Mouse (Mus musculus) thymus, adult 2 months (tissue): ENCODE results near the gene Eif5.
"Not testable (repeated sequence)": the region's sequence is repeated elsewhere in the genome, so short reads cannot be mapped to it uniquely, and the experiment has no call there.

Experiments used
- CTCF ChIP-seq: fragments of 200-500 bp; IDR thresholded peaks from 2 replicates; pipeline ENCODE4 v1.5.1; 2012; ENCODE audit warnings: mild to moderate bottlenecking, control low read depth, low read length, moderate library complexity, borderline replicate concordance; ENCODE audit not compliant: control insufficient read depth, poor library complexity, insufficient read depth; ENCODE audit errors: extremely low read depth
- POLR2A ChIP-seq: fragments of 200-500 bp; IDR thresholded peaks from 2 replicates; pipeline ENCODE4 v1.6.1; 2012; ENCODE audit warnings: mild to moderate bottlenecking, low read length, control low read depth, moderate library complexity; ENCODE audit not compliant: control insufficient read depth, poor library complexity, insufficient read depth; ENCODE audit errors: extremely low read depth

GRCm38 (mm10) chr12:111555893-111556292 is 18.1 kb downstream of the Eif5 start:
- TF ChIP-seq POLR2A, CTCF: not testable (repeated sequence)
